7 mouse cellular contexts compared by ENCODE assay signal in the genomic region with DNA sequence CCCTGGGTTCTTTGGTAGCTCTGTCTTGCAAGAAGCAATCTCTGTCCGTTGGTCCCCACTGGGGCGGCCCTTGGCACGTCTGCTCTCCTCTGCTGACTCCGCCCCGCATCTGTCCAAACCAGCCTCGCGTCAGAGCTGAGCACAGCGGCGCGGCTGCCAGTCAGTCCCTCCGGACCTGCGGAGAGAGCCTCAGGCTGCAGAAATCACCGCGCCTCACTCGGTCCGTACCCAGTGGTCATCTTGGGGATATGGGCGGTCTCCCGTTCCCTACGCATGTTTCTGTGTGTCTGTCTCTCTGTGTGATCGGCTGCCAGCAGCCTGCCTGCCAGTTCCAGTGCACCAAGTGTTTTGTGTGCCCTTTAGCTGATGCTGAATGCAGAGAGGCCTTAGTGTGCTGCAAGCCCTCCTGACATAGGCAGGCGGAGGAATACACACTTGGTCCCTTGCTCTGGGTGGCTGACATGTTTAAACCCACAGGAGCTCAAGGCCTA. TPM values are rescaled to one million over a fixed set of nuclear protein-coding genes. Genes with fewer than 3 reads are reported as not detected.
DNase-seq lines count a peak whose midpoint lies in the region; ATAC-seq and TF ChIP-seq lines count a peak whose summit lies in the region.

A gene (plus strand): TSS at position 116 of the 491 bp plus-strand sequence.

- no peak for TF ChIP-seq CTCF in cerebellum, adult 2 months (IDR thresholded peaks at IDR 0.05; ENCODE audit: borderline replicate concordance, insufficient read depth, low read depth, low read length)
- TF ChIP-seq CTCF in heart, postnatal 0 days (IDR thresholded peaks at IDR 0.05; ENCODE audit: low read depth) = no peak

- H3K27ac ChIP-seq in cerebellum, adult 2 months (ENCODE audit: insufficient read depth, low read length) = peak within 1 kb of the TSS; percentile 41
- H3K27ac ChIP-seq in forebrain, embryonic 14.5 days (ENCODE audit: low read depth, low read length) = peak within 1 kb of the TSS; percentile 86
- H3K27ac ChIP-seq in heart, postnatal 0 days (ENCODE audit: low read depth) = no peak within 1 kb of the TSS
- H3K27ac ChIP-seq in liver, embryonic 12.5 days = no peak within 1 kb of the TSS
- peak within 1 kb of the TSS; percentile 88 for H3K27ac ChIP-seq in neural tube, embryonic 15.5 days (replicated peaks)

- no peaks in the 10 kb centered on the region for H3K4me1 ChIP-seq in cerebellum, adult 2 months (ENCODE audit: control insufficient read depth, insufficient read depth, low read length)
- H3K4me1 ChIP-seq in forebrain, embryonic 14.5 days (ENCODE audit: control insufficient read depth, insufficient read depth, low read length) = no peaks in the 10 kb centered on the region
- H3K4me1 ChIP-seq in heart, postnatal 0 days (ENCODE audit: control insufficient read depth, insufficient read depth) = no peaks in the 10 kb centered on the region
- no peaks in the 10 kb centered on the region for H3K4me1 ChIP-seq in liver, embryonic 12.5 days
- H3K4me1 ChIP-seq in neural tube, embryonic 15.5 days = peaks cover 4% of the 10 kb centered on the region; the same call in 1 of the 2 replicates

- peak within 1 kb of the TSS; percentile 83 for H3K4me3 ChIP-seq in cerebellum, adult 2 months (replicated peaks; ENCODE audit: insufficient read depth, low read depth, low read length)
- peak within 1 kb of the TSS; percentile 36 for H3K4me3 ChIP-seq in forebrain, embryonic 14.5 days (ENCODE audit: low read depth, low read length)
- H3K4me3 ChIP-seq in heart, postnatal 0 days (ENCODE audit: low read depth, low read length) = peak within 1 kb of the TSS; percentile 45
- 0 out of 2 replicates have a peak within 1 kb of the TSS, but pooled peaks have one; percentile 11 for H3K4me3 ChIP-seq in liver, embryonic 12.5 days
- H3K4me3 ChIP-seq in neural tube, embryonic 15.5 days (replicated peaks) = peak within 1 kb of the TSS; percentile 44

- 2% methylated on average over 21 of the region's 21 CpGs for WGBS in cerebellum, adult 2 months
- WGBS in forebrain, embryonic 14.5 days = 10% methylated on average over 21 of the region's 21 CpGs
- 7% methylated on average over 21 of the region's 21 CpGs for WGBS in heart, postnatal 0 days
- WGBS in liver, embryonic 12.5 days (ENCODE audit: insufficient replicate concordance) = 7% methylated on average over 21 of the region's 21 CpGs
- WGBS in neural tube, embryonic 15.5 days = 15% methylated on average over 21 of the region's 21 CpGs

- no peaks in the 10 kb centered on the region for H3K36me3 ChIP-seq in forebrain, embryonic 14.5 days (ENCODE audit: control insufficient read depth, insufficient read depth, low read length)
- no peaks in the 10 kb centered on the region for H3K36me3 ChIP-seq in heart, postnatal 0 days (replicated peaks; ENCODE audit: control insufficient read depth, insufficient read depth, low read length)
- H3K36me3 ChIP-seq in liver, embryonic 12.5 days = no peaks in the 10 kb centered on the region
- H3K36me3 ChIP-seq in neural tube, embryonic 15.5 days = no peaks in the 10 kb centered on the region

- H3K4me2 ChIP-seq in forebrain, embryonic 14.5 days (ENCODE audit: low read length) = peak within 1 kb of the TSS; percentile 42
- H3K4me2 ChIP-seq in heart, postnatal 0 days (ENCODE audit: low read depth, low read length) = peak within 1 kb of the TSS; percentile 58
- peak within 1 kb of the TSS; percentile 27; the same call in 1 of the 2 replicates for H3K4me2 ChIP-seq in liver, embryonic 12.5 days
- peak within 1 kb of the TSS; percentile 52 for H3K4me2 ChIP-seq in neural tube, embryonic 15.5 days

- TF ChIP-seq POLR2A in cerebellum, adult 2 months (IDR thresholded peaks at IDR 0.05; ENCODE audit: borderline replicate concordance, insufficient read depth, low read length) = no peak

- peak; percentile 98 for ATAC-seq in forebrain, embryonic 14.5 days
- peak; percentile 64 for ATAC-seq in heart, postnatal 0 days (ENCODE audit: insufficient read depth, low read depth)
- ATAC-seq in liver, embryonic 12.5 days = 0 out of 2 replicates have a peak, but pooled peaks have one; percentile 21
- ATAC-seq in neural tube, embryonic 15.5 days (ENCODE audit: low FRiP score) = peak; percentile 97

- peak; percentile 77 to 78 for DNase-seq in cerebellum, adult 2 months
- DNase-seq in forebrain, embryonic 14.5 days (ENCODE audit: low spot score) = peak; percentile 75
- DNase-seq in heart, postnatal 0 days (ENCODE audit: low spot score) = peak; percentile 38
- DNase-seq in kidney, postnatal 4 days = peak; percentile 49 to 63
- DNase-seq in urinary bladder, postnatal 36 days (ENCODE audit: low spot score in 2 of 2) = peak; percentile 21 to 59

- no peaks in the 10 kb centered on the region for H3K27me3 ChIP-seq in cerebellum, adult 2 months (ENCODE audit: control insufficient read depth, insufficient read depth, low read length)
- H3K27me3 ChIP-seq in forebrain, embryonic 14.5 days (replicated peaks; ENCODE audit: control insufficient read depth, insufficient read depth, low read length) = no peaks in the 10 kb centered on the region
- no peaks in the 10 kb centered on the region for H3K27me3 ChIP-seq in heart, postnatal 0 days (ENCODE audit: control insufficient read depth, insufficient read depth, low read length)
- H3K27me3 ChIP-seq in liver, embryonic 12.5 days (replicated peaks) = no peaks in the 10 kb centered on the region
- no peaks in the 10 kb centered on the region for H3K27me3 ChIP-seq in neural tube, embryonic 15.5 days (replicated peaks)

- TF ChIP-seq EP300 in heart, postnatal 0 days (IDR thresholded peaks at IDR 0.05; ENCODE audit: low read depth) = no peak

- no peaks in the 10 kb centered on the region for H3K9me3 ChIP-seq in forebrain, embryonic 14.5 days (replicated peaks; ENCODE audit: control insufficient read depth, low read length)
- H3K9me3 ChIP-seq in heart, postnatal 0 days (replicated peaks; ENCODE audit: control insufficient read depth, low read length) = no peaks in the 10 kb centered on the region
- H3K9me3 ChIP-seq in liver, embryonic 12.5 days (replicated peaks) = no peaks in the 10 kb centered on the region
- no peaks in the 10 kb centered on the region for H3K9me3 ChIP-seq in neural tube, embryonic 15.5 days (replicated peaks)

- H3K9ac ChIP-seq in forebrain, embryonic 14.5 days (ENCODE audit: low read length) = peak within 1 kb of the TSS; percentile 65
- H3K9ac ChIP-seq in heart, postnatal 0 days (replicated peaks; ENCODE audit: low read depth, low read length) = 0 out of 2 replicates have a peak within 1 kb of the TSS, but pooled peaks have one; percentile 26
- H3K9ac ChIP-seq in liver, embryonic 12.5 days = no peak within 1 kb of the TSS
- peak within 1 kb of the TSS; percentile 53 for H3K9ac ChIP-seq in neural tube, embryonic 15.5 days (replicated peaks)

RNA-seq across cellular contexts. Expression of the gene that starts here (rescaled TPM):
- 0.51 and 0.65 TPM in 2 replicates for polyA plus RNA-seq in cerebellum, adult 2 months (2012; rRNA removed)
- 0.97 and 1.6 TPM in 2 replicates for polyA plus RNA-seq in forebrain, embryonic 14.5 days (2014; fragmentation: Nextera tagmentation; extraction: Ambion mirVana)
- 0.11 and 0.50 TPM in 2 replicates for total RNA-seq in heart, postnatal 0 days (2014; rRNA removed; ENCODE audit: low replicate concordance)
- 0.04 and 0.10 TPM in 2 replicates for polyA plus RNA-seq in heart, postnatal 0 days (2015; fragmentation: Nextera tagmentation; extraction: Ambion mirVana)
- not detected in 2 replicates for polyA plus RNA-seq in liver, embryonic 12.5 days (2016; fragmentation: Nextera tagmentation; extraction: Ambion mirVana)
- 1.5 TPM in 2 replicates for polyA plus RNA-seq in neural tube, embryonic 15.5 days (2015; fragmentation: Nextera tagmentation; extraction: Ambion mirVana)

Comparison
In these comparisons a context has a peak if more than half of its experiments do, and no peak if none do; other contexts are left out.
1. Peak in DNase-seq, H3K4me3 ChIP-seq and H3K27ac ChIP-seq in cerebellum, adult 2 months; RNA of the gene not detected or under 1 TPM.
2. Peak in DNase-seq, ATAC-seq, H3K4me3 ChIP-seq, H3K9ac ChIP-seq and H3K4me2 ChIP-seq in heart, postnatal 0 days; RNA of the gene not detected or under 1 TPM.
3. Peak in ATAC-seq, H3K4me3 ChIP-seq and H3K4me2 ChIP-seq in liver, embryonic 12.5 days; RNA of the gene not detected or under 1 TPM.
4. H3K27ac ChIP-seq: peak in forebrain, embryonic 14.5 days (single experiment) and neural tube, embryonic 15.5 days (single experiment); none in heart, postnatal 0 days (single experiment) and liver, embryonic 12.5 days (single experiment).
5. H3K4me3 ChIP-seq: peak in every context shown above with its lines; median percentile 83 in cerebellum, adult 2 months; 45 in heart, postnatal 0 days; 44 in neural tube, embryonic 15.5 days; 36 in forebrain, embryonic 14.5 days; 11 in liver, embryonic 12.5 days.
6. ATAC-seq: peak in every context shown above with its lines; median percentile 98 in forebrain, embryonic 14.5 days; 97 in neural tube, embryonic 15.5 days; 64 in heart, postnatal 0 days; 21 in liver, embryonic 12.5 days.
7. Peak in every context shown above with its lines, with median percentiles within 50 percentile points of each other: DNase-seq and H3K4me2 ChIP-seq.